Mouse (Mus musculus): Measurements from ENCODE around the gene D930020B18Rik.

DNA sequence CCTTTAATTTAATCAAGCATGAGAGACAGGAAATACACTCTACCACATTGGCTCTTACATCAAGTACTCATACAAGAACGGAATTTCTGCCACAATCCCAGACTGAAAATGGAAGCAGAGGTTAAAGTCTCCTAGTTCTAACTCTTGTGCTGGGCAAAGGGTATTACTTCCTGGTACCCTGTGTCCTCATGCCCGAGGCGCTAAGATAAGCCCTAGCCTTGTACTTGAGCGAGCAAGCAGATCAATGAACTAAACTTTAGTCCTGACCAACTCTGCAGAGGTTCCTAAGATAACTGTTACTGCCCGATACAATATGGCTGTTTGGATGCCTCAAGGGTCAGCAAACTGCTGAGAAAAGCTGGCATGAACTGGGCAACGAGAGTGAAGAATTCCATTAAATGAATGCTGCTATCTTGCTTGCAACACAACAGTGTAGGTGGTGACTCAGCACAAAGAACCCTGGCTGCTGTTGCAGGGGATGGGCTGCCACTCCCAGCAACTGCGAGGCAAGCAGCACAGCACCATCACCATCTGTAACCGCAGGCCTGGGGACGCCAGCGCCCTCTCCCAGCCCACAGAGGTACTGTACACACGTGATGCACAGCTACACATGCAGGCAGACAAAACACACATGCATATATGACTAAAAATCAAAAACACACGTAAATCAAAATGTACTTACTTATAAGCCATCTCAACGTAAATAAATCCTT lies 36.6 kb upstream of the D930020B18Rik start:
- TF ChIP-seq CTCF (IDR thresholded peaks at IDR 0.05 in 2 of 3, conservative IDR thresholded peaks at IDR 0.05 in 1 of 3; ENCODE audit: control insufficient read depth in 1 of 3, insufficient read depth in 1 of 3, low read depth in 2 of 3, low read length in 3 of 3, poor library complexity in 1 of 3, severe bottlenecking in 1 of 3) (peak; percentile 18 to 53 (median 28); a peak in 5 of 6 replicates), USF1 (IDR thresholded peaks at IDR 0.05; ENCODE audit: low read depth, low read length) (no peak), E2F4 (IDR thresholded peaks at IDR 0.05; ENCODE audit: borderline replicate concordance, low read depth, low read length) (no peak), POLR2A (IDR thresholded peaks at IDR 0.05; ENCODE audit: control insufficient read depth in 1 of 2, insufficient read depth in 1 of 2, low read depth in 1 of 2, low read length in 2 of 2, poor library complexity in 1 of 2) (no peak), KAT2A (conservative IDR thresholded peaks at IDR 0.05; ENCODE audit: low read depth, low read length) (no peak), EP300 (IDR thresholded peaks at IDR 0.05; ENCODE audit: low read depth in 1 of 2, low read length in 2 of 2) (no peak), MAZ (IDR thresholded peaks at IDR 0.05; ENCODE audit: low read depth, low read length) (no peak), ZKSCAN1 (IDR thresholded peaks at IDR 0.05; ENCODE audit: low read depth, low read length) (no peak), GATA1 (IDR thresholded peaks at IDR 0.05; ENCODE audit: low read depth, low read length) (no peak)
